In genomic region chr17:32431972-32432371, GRCm38 (mm10) we compare ENCODE assay signal across 9 mouse cellular contexts. TPM values are rescaled to one million over a fixed set of nuclear protein-coding genes. Genes with fewer than 3 reads are reported as not detected.
DNase-seq lines count a peak whose midpoint lies in the region; ATAC-seq and TF ChIP-seq lines count a peak whose summit lies in the region.
"Had no signal": no experiment of that assay in that cellular context is flagged by ENCODE, and none has a peak within 500 bp of the region (broad histone marks: within the 10 kb centered on the region; RNA-seq: fewer than 3 reads in every experiment).

No protein-coding gene starts in this region.

- H3K9ac ChIP-seq in intestine, postnatal 0 days (ENCODE audit: low read depth, low read length), result no peak overlapping the region
- H3K9ac ChIP-seq in intestine, embryonic 15.5 days, result no peak overlapping the region
- no peak overlapping the region for H3K9ac ChIP-seq in heart, embryonic 12.5 days

- peak; percentile 17 for DNase-seq in thymus, adult 2 months
- no peak for DNase-seq in thymus, postnatal 25 days
- peak; percentile 2 for DNase-seq in telencephalon, adult 2 months (ENCODE audit: low read depth, low spot score)
- no peak for DNase-seq in cerebellum, adult 8-10 months

- H3K4me3 ChIP-seq in intestine, postnatal 0 days (ENCODE audit: low read depth, low read length), result no peak overlapping the region
- no peak overlapping the region for H3K4me3 ChIP-seq in intestine, embryonic 15.5 days (replicated peaks)
- H3K4me3 ChIP-seq in thymus, adult 2 months (ENCODE audit: control insufficient read depth, insufficient read depth, low read length), result no peak overlapping the region
- H3K4me3 ChIP-seq in cortical plate, adult 2 months (ENCODE audit: insufficient read depth, low read length), result no peak overlapping the region
- no peak overlapping the region for H3K4me3 ChIP-seq in heart, embryonic 12.5 days
- H3K4me3 ChIP-seq: megakaryocyte, embryonic 14.5 days had no signal

- no peaks in the 10 kb centered on the region; the same call in 1 of the 2 replicates for H3K27me3 ChIP-seq in intestine, postnatal 0 days (replicated peaks; ENCODE audit: control insufficient read depth, insufficient read depth, low read length)
- H3K27me3 ChIP-seq in intestine, embryonic 15.5 days (replicated peaks), result no peaks in the 10 kb centered on the region
- no peaks in the 10 kb centered on the region for H3K27me3 ChIP-seq in thymus, adult 2 months (ENCODE audit: control insufficient read depth, insufficient read depth, low read length)
- H3K27me3 ChIP-seq in heart, embryonic 12.5 days (replicated peaks), result peaks cover 3% of the 10 kb centered on the region; the same call in 1 of the 2 replicates
- H3K27me3 ChIP-seq: megakaryocyte, embryonic 14.5 days had no signal

- H3K9me3 ChIP-seq in intestine, postnatal 0 days (ENCODE audit: control insufficient read depth), result no peaks in the 10 kb centered on the region
- no peaks in the 10 kb centered on the region for H3K9me3 ChIP-seq in intestine, embryonic 15.5 days
- no peaks in the 10 kb centered on the region for H3K9me3 ChIP-seq in heart, embryonic 12.5 days (replicated peaks)
- H3K9me3 ChIP-seq: megakaryocyte, embryonic 14.5 days had no signal

- 62% methylated on average over 3 of the region's 3 CpGs for WGBS in intestine, postnatal 0 days
- WGBS in intestine, embryonic 15.5 days, result 62% methylated on average over 3 of the region's 3 CpGs
- 52% methylated on average over 3 of the region's 3 CpGs for WGBS in thymus, adult 2 months
- 44% methylated on average over 3 of the region's 3 CpGs for WGBS in heart, embryonic 12.5 days

- H3K27ac ChIP-seq in intestine, postnatal 0 days (ENCODE audit: low read depth, low read length), result no peak overlapping the region
- H3K27ac ChIP-seq in intestine, embryonic 15.5 days, result no peak overlapping the region
- no peak overlapping the region for H3K27ac ChIP-seq in thymus, adult 2 months (ENCODE audit: control insufficient read depth, insufficient read depth, low read length)
- no peak overlapping the region for H3K27ac ChIP-seq in cortical plate, adult 2 months (ENCODE audit: insufficient read depth, low read length)
- no peak overlapping the region for H3K27ac ChIP-seq in heart, embryonic 12.5 days (ENCODE audit: poor library complexity, severe bottlenecking)

- no peaks in the 10 kb centered on the region for H3K36me3 ChIP-seq in intestine, postnatal 0 days (ENCODE audit: control insufficient read depth, insufficient read depth)
- H3K36me3 ChIP-seq in intestine, embryonic 15.5 days, result no peaks in the 10 kb centered on the region
- H3K36me3 ChIP-seq in thymus, adult 2 months (ENCODE audit: control insufficient read depth, insufficient read depth, low read length), result no peaks in the 10 kb centered on the region
- H3K36me3 ChIP-seq in heart, embryonic 12.5 days, result no peaks in the 10 kb centered on the region

- peak; percentile 68 for TF ChIP-seq CTCF in intestine, postnatal 0 days (IDR thresholded peaks at IDR 0.05; ENCODE audit: low read depth)
- no peak for TF ChIP-seq CTCF in thymus, adult 2 months (IDR thresholded peaks at IDR 0.05; ENCODE audit: borderline replicate concordance, control insufficient read depth, extremely low read depth, insufficient read depth, low read length, poor library complexity)
- peak; percentile 34; the same call in 1 of the 2 replicates for TF ChIP-seq CTCF in cortical plate, adult 2 months (IDR thresholded peaks at IDR 0.05; ENCODE audit: extremely low read depth, insufficient read depth, low read length)

- H3K4me1 ChIP-seq in intestine, postnatal 0 days (replicated peaks; ENCODE audit: control insufficient read depth, insufficient read depth, low read length), result no peaks in the 10 kb centered on the region
- H3K4me1 ChIP-seq in intestine, embryonic 15.5 days (replicated peaks), result no peaks in the 10 kb centered on the region
- peaks cover 2% of the 10 kb centered on the region; the same call in 1 of the 2 replicates for H3K4me1 ChIP-seq in thymus, adult 2 months (replicated peaks; ENCODE audit: control insufficient read depth, insufficient read depth, low read length)
- no peaks in the 10 kb centered on the region for H3K4me1 ChIP-seq in cortical plate, adult 2 months (ENCODE audit: control insufficient read depth, insufficient read depth, low read length)
- H3K4me1 ChIP-seq in heart, embryonic 12.5 days (replicated peaks), result no peaks in the 10 kb centered on the region

- no peak for ATAC-seq in intestine, postnatal 0 days
- ATAC-seq in intestine, embryonic 15.5 days, result no peak
- ATAC-seq in heart, embryonic 12.5 days (ENCODE audit: insufficient number of reproducible peaks, low FRiP score), result no peak

- no peak for TF ChIP-seq POLR2A in thymus, adult 2 months (IDR thresholded peaks at IDR 0.05; ENCODE audit: control insufficient read depth, extremely low read depth, insufficient read depth, low read length, poor library complexity)
- TF ChIP-seq POLR2A in cortical plate, adult 2 months (IDR thresholded peaks at IDR 0.05; ENCODE audit: extremely low read depth, insufficient read depth, low read length), result no peak

- H3K4me2 ChIP-seq in intestine, postnatal 0 days (replicated peaks; ENCODE audit: low read depth), result no peak overlapping the region
- no peak overlapping the region for H3K4me2 ChIP-seq in intestine, embryonic 15.5 days (replicated peaks)
- H3K4me2 ChIP-seq in heart, embryonic 12.5 days, result no peak overlapping the region

RNA-seq across cellular contexts. Expression of gene Pglyrp2, which starts 8.0 kb away (rescaled TPM):
- 0.14 and 0.17 TPM in 2 replicates for polyA plus RNA-seq in intestine, postnatal 0 days (2015; fragmentation: Nextera tagmentation; extraction: Ambion mirVana)
- 0.28 and 0.40 TPM in 2 replicates for polyA plus RNA-seq in intestine, embryonic 15.5 days (2015; fragmentation: Nextera tagmentation; extraction: Ambion mirVana)
- polyA plus RNA-seq in thymus, adult 2 months (2012; rRNA removed), result 202 and 206 TPM in 2 replicates
- not detected in 2 replicates for polyA plus RNA-seq in cortical plate, adult 2 months (2012; rRNA removed)
- not detected in 2 replicates for polyA plus RNA-seq in heart, embryonic 12.5 days (2016; fragmentation: Nextera tagmentation; extraction: Ambion mirVana)

RNA-seq across cellular contexts. Expression of gene Cyp4f39, which starts 20.6 kb away (rescaled TPM):
- polyA plus RNA-seq in intestine, postnatal 0 days (2015; fragmentation: Nextera tagmentation; extraction: Ambion mirVana), result 0.46 and 0.59 TPM in 2 replicates
- 0.29 and 0.35 TPM in 2 replicates for polyA plus RNA-seq in intestine, embryonic 15.5 days (2015; fragmentation: Nextera tagmentation; extraction: Ambion mirVana)
- 1.1 and 2.0 TPM in 2 replicates for polyA plus RNA-seq in thymus, adult 2 months (2012; rRNA removed)
- not detected in 2 replicates for polyA plus RNA-seq in cortical plate, adult 2 months (2012; rRNA removed)
- 0.26 and 0.42 TPM in 2 replicates for polyA plus RNA-seq in heart, embryonic 12.5 days (2016; fragmentation: Nextera tagmentation; extraction: Ambion mirVana)

RNA-seq across cellular contexts. Expression of gene Rasal3, which starts 28.6 kb away (rescaled TPM):
- polyA plus RNA-seq in intestine, postnatal 0 days (2015; fragmentation: Nextera tagmentation; extraction: Ambion mirVana), result 1.1 TPM in 2 replicates
- polyA plus RNA-seq in intestine, embryonic 15.5 days (2015; fragmentation: Nextera tagmentation; extraction: Ambion mirVana), result 1.7 and 1.8 TPM in 2 replicates
- 541 and 555 TPM in 2 replicates for polyA plus RNA-seq in thymus, adult 2 months (2012; rRNA removed)
- polyA plus RNA-seq in cortical plate, adult 2 months (2012; rRNA removed), result 4.8 and 5.3 TPM in 2 replicates
- 0.66 and 0.95 TPM in 2 replicates for polyA plus RNA-seq in heart, embryonic 12.5 days (2016; fragmentation: Nextera tagmentation; extraction: Ambion mirVana)

RNA-seq across cellular contexts. Expression of gene Wiz, which starts 42.7 kb away (rescaled TPM):
- polyA plus RNA-seq in intestine, postnatal 0 days (2015; fragmentation: Nextera tagmentation; extraction: Ambion mirVana), result 9.5 and 10.0 TPM in 2 replicates
- 24.6 and 24.7 TPM in 2 replicates for polyA plus RNA-seq in intestine, embryonic 15.5 days (2015; fragmentation: Nextera tagmentation; extraction: Ambion mirVana)
- polyA plus RNA-seq in thymus, adult 2 months (2012; rRNA removed), result 57.1 and 71.0 TPM in 2 replicates
- polyA plus RNA-seq in cortical plate, adult 2 months (2012; rRNA removed), result 36.9 and 37.8 TPM in 2 replicates
- 23.7 and 23.9 TPM in 2 replicates for polyA plus RNA-seq in heart, embryonic 12.5 days (2016; fragmentation: Nextera tagmentation; extraction: Ambion mirVana)

Comparison
In these comparisons a context has a peak if more than half of its experiments do, and no peak if none do; other contexts are left out.
1. DNase-seq: peak in thymus, adult 2 months (single experiment) and telencephalon, adult 2 months (single experiment); none in thymus, postnatal 25 days (single experiment) and cerebellum, adult 8-10 months (single experiment).
2. RNA of gene Pglyrp2, which starts 8.0 kb away (polyA plus RNA-seq): 202 to 206 TPM in thymus, adult 2 months; 0.28 to 0.40 TPM in intestine, embryonic 15.5 days, 0.14 to 0.17 TPM in intestine, postnatal 0 days, not detected in heart, embryonic 12.5 days and not detected in cortical plate, adult 2 months; every median in the first group is over 100 times any median in the second.
3. RNA of gene Rasal3, which starts 28.6 kb away (polyA plus RNA-seq): 541 to 555 TPM in thymus, adult 2 months; 4.8 to 5.3 TPM in cortical plate, adult 2 months, 1.7 to 1.8 TPM in intestine, embryonic 15.5 days, 1.1 TPM in intestine, postnatal 0 days and 0.66 to 0.95 TPM in heart, embryonic 12.5 days; every median in the first group is over 10 times any median in the second.